Mouse (Mus musculus) liver, postnatal 0 days (tissue): ENCODE measurements at regions not wholly inside any gene's neighbourhood (a gene's known extent, or its start where the extent isn't known, plus 50 kb on each side); places are given as distances from the start of the nearest gene placed in this dataset.

Source experiments
- CTCF ChIP-seq: sonication (generic); IDR thresholded peaks from 2 replicates; pipeline ENCODE4 v1.5.1; 2016; ENCODE audit warnings: antibody characterized with exemption, low read depth
- EP300 ChIP-seq: IDR thresholded peaks from 2 replicates; pipeline ENCODE4 v1.6.1; 2016; ENCODE audit warnings: antibody characterized with exemption, low read depth, mild to moderate bottlenecking

DNA sequence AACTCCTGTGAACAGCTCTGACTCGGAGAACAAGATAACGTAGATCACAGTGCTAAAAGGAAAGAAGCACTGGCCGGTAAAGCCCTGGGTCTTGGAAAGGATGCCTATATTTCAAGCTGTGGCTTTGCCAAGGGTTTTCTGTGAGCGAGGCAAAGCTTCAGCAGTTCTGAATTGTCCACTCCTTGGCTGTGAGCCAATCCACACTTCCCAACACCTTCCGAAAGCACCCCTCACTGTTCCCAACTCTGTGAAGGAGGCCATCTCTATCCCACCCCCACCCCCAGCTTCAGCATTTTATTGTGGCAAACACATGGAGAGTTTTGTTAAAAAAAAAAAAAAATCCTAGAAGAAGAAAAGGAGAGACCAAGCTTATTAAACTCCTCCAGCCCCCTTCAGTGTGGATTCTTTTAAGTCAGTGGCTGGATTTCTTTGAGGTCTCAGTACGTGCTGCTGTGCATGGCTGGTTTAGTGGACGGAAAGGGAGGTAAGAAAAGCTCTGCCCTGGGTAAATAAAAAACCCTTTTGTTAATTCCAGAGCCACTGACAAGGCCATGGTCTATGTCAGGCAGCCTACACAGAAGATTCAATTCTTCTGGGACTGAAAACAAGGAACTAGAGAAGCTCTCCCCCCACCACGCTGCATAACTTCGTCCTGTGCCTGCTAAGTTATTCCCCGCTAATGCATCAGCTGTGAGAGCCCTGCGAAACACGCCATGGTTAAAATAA, 483.4 kb downstream of the Tns1 start:
- TF ChIP-seq CTCF (no peak), EP300 (no peak)
